ENCODE assay signal across 7 mouse cellular contexts in genomic region chr3:37419458-37419991, GRCm38 (mm10). TPM values are rescaled to one million over a fixed set of nuclear protein-coding genes. Genes with fewer than 3 reads are reported as not detected.
DNase-seq lines count a peak whose midpoint lies in the region; ATAC-seq lines count a peak whose summit lies in the region.

TSS of gene Spata5 (plus strand) at chr3:37419896.

- H3K4me3 ChIP-seq in embryonic facial prominence, embryonic 11.5 days (ENCODE audit: low read depth, low read length): peak within 1 kb of the TSS; percentile 96
- peak within 1 kb of the TSS; percentile 98 for H3K4me3 ChIP-seq in limb, embryonic 10.5 days
- H3K4me3 ChIP-seq in midbrain, embryonic 13.5 days (replicated peaks): peak within 1 kb of the TSS; percentile 71

- H3K9ac ChIP-seq in embryonic facial prominence, embryonic 11.5 days (replicated peaks; ENCODE audit: low read length): peak within 1 kb of the TSS; percentile 78
- H3K9ac ChIP-seq in midbrain, embryonic 13.5 days (replicated peaks): peak within 1 kb of the TSS; percentile 79

- H3K4me2 ChIP-seq in embryonic facial prominence, embryonic 11.5 days (ENCODE audit: low read depth, low read length): peak within 1 kb of the TSS; percentile 88
- peak within 1 kb of the TSS; percentile 93 for H3K4me2 ChIP-seq in midbrain, embryonic 13.5 days (replicated peaks)

- H3K27ac ChIP-seq in embryonic facial prominence, embryonic 11.5 days (replicated peaks; ENCODE audit: low read depth, low read length): peak within 1 kb of the TSS; percentile 85
- peak within 1 kb of the TSS; percentile 92 for H3K27ac ChIP-seq in limb, embryonic 10.5 days
- peak within 1 kb of the TSS; percentile 85 for H3K27ac ChIP-seq in midbrain, embryonic 13.5 days

- no peaks in the 10 kb centered on the region for H3K9me3 ChIP-seq in embryonic facial prominence, embryonic 11.5 days (replicated peaks; ENCODE audit: control insufficient read depth, low read length)
- no peaks in the 10 kb centered on the region for H3K9me3 ChIP-seq in limb, embryonic 10.5 days (replicated peaks)
- H3K9me3 ChIP-seq in midbrain, embryonic 13.5 days: no peaks in the 10 kb centered on the region

- ATAC-seq in embryonic facial prominence, embryonic 11.5 days (replicated peaks; ENCODE audit: insufficient number of reproducible peaks, low FRiP score, low TSS enrichment, low read depth): peak; percentile 95
- ATAC-seq in granulocyte monocyte progenitor cell, adult 5-6 weeks (replicated peaks; ENCODE audit: poor library complexity, severe bottlenecking): peak; percentile 75
- ATAC-seq in midbrain, embryonic 13.5 days: peak; percentile 97

- peak; percentile 99 for DNase-seq in adrenal gland, postnatal 14 days
- DNase-seq in embryonic facial prominence, embryonic 11.5 days (ENCODE audit: low spot score): peak; percentile 100
- DNase-seq in kidney, adult 11 months: peak; percentile 97
- peak; percentile 100 for DNase-seq in limb, embryonic 10.5 days (ENCODE audit: low spot score)
- peak; percentile 93 for DNase-seq in spleen, adult 12 weeks (ENCODE audit: low spot score)

- no peaks in the 10 kb centered on the region for H3K36me3 ChIP-seq in embryonic facial prominence, embryonic 11.5 days (replicated peaks; ENCODE audit: control insufficient read depth, insufficient read depth, low read depth, low read length)
- peaks cover 6% of the 10 kb centered on the region; the same call in 1 of the 2 replicates for H3K36me3 ChIP-seq in limb, embryonic 10.5 days
- H3K36me3 ChIP-seq in midbrain, embryonic 13.5 days: no peaks in the 10 kb centered on the region

- no peaks in the 10 kb centered on the region for H3K27me3 ChIP-seq in embryonic facial prominence, embryonic 11.5 days (ENCODE audit: control insufficient read depth, insufficient read depth, low read length)
- no peaks in the 10 kb centered on the region for H3K27me3 ChIP-seq in limb, embryonic 10.5 days (ENCODE audit: low read depth, poor library complexity, severe bottlenecking)
- no peaks in the 10 kb centered on the region for H3K27me3 ChIP-seq in midbrain, embryonic 13.5 days

- H3K4me1 ChIP-seq in embryonic facial prominence, embryonic 11.5 days (ENCODE audit: control insufficient read depth, insufficient read depth, low read length): 0 out of 2 replicates have a peak, but pooled peaks cover 2% of the 10 kb centered on the region
- peaks cover 19% of the 10 kb centered on the region for H3K4me1 ChIP-seq in limb, embryonic 10.5 days
- H3K4me1 ChIP-seq in midbrain, embryonic 13.5 days (replicated peaks): peaks cover 21% of the 10 kb centered on the region

- under 1% methylated on average over 43 of the region's 50 CpGs for WGBS in embryonic facial prominence, embryonic 11.5 days
- WGBS in limb, embryonic 10.5 days: under 1% methylated on average over 50 of the region's 50 CpGs
- 0% methylated on average over 41 of the region's 50 CpGs for WGBS in midbrain, embryonic 13.5 days

RNA-seq across cellular contexts. Expression of gene Spata5, which starts in this region (rescaled TPM):
- total RNA-seq in adrenal gland, postnatal 14 days (2021): 32.2 and 34.1 TPM in 2 replicates
- polyA plus RNA-seq in embryonic facial prominence, embryonic 11.5 days (2014; fragmentation: Nextera tagmentation; extraction: Ambion mirVana): 52.9 and 57.6 TPM in 2 replicates
- total RNA-seq in granulocyte monocyte progenitor cell, adult 5-6 weeks (2014; fragmentation: Nextera tagmentation): 30.6 and 64.1 TPM in 2 replicates
- total RNA-seq in granulocyte monocyte progenitor cell, adult 5-6 weeks (2017): 116 and 141 TPM in 2 replicates
- polyA plus RNA-seq in limb, embryonic 10.5 days (2016; fragmentation: Nextera tagmentation; extraction: Ambion mirVana): 52.7 and 53.3 TPM in 2 replicates
- polyA plus RNA-seq in midbrain, embryonic 13.5 days (2015; fragmentation: Nextera tagmentation; extraction: Ambion mirVana): 31.2 and 33.5 TPM in 2 replicates

Comparison
In these comparisons a context has a peak if more than half of its experiments do, and no peak if none do; other contexts are left out.
1. Peak in every context shown above with its lines: DNase-seq, ATAC-seq, H3K4me3 ChIP-seq and H3K27ac ChIP-seq.